Mouse (Mus musculus): ENCODE measurements around the gene Edar. TPM values are rescaled to one million over a fixed set of nuclear protein-coding genes. Genes with fewer than 3 reads are reported as not detected.

The Edar gene
- total and polyA plus RNA-seq, 2 experiments: under 0.01 to 0.05 TPM

GRCm38 (mm10) chr10:58652418-58653394, 22.7 kb downstream of the Edar start:
- H3K27ac ChIP-seq (replicated peaks; ENCODE audit: insufficient read depth, low read depth, low read length): no peak overlapping the region
- WGBS: 27% methylated on average over 10 of the region's 10 CpGs
- no peak overlapping the region for H3K9ac ChIP-seq (ENCODE audit: low read depth, low read length)
- no peaks in the 10 kb centered on the region for H3K79me2 ChIP-seq (ENCODE audit: control insufficient read depth, insufficient read depth, low read length)
- H3K4me1 ChIP-seq (ENCODE audit: control insufficient read depth, insufficient read depth, low read length): no peaks in the 10 kb centered on the region
- no peak for DNase-seq (ENCODE audit: extremely low read depth, low read depth, low spot score)
- H3K27me3 ChIP-seq (ENCODE audit: control insufficient read depth, insufficient read depth, low read length): no peaks in the 10 kb centered on the region; the same call in 1 of the 2 replicates
- no peaks in the 10 kb centered on the region for H3K36me3 ChIP-seq (ENCODE audit: control insufficient read depth, insufficient read depth, low read length)
- H3K4me3 ChIP-seq (ENCODE audit: insufficient read depth, low read depth, low read length): no peak overlapping the region
- no peak for TF ChIP-seq POLR2A (IDR thresholded peaks at IDR 0.05; ENCODE audit: extremely low read depth, insufficient read depth, low read length)
- TF ChIP-seq CTCF (IDR thresholded peaks at IDR 0.05; ENCODE audit: low read depth, low read length): no peak

GRCm38 (mm10) chr10:58652045-58652417, 23.4 kb downstream of the Edar start:
- no peak for DNase-seq (ENCODE audit: extremely low read depth, low read depth, low spot score)
- TF ChIP-seq POLR2A (IDR thresholded peaks at IDR 0.05; ENCODE audit: extremely low read depth, insufficient read depth, low read length) (no peak), CTCF (IDR thresholded peaks at IDR 0.05; ENCODE audit: low read depth, low read length) (no peak)
- Histone ChIP-seq H3K27ac (replicated peaks; ENCODE audit: insufficient read depth, low read depth, low read length) (no peak overlapping the region), H3K4me3 (ENCODE audit: insufficient read depth, low read depth, low read length) (no peak overlapping the region), H3K79me2 (ENCODE audit: control insufficient read depth, insufficient read depth, low read length) (no peaks in the 10 kb centered on the region), H3K27me3 (ENCODE audit: control insufficient read depth, insufficient read depth, low read length) (no peaks in the 10 kb centered on the region; the same call in 1 of the 2 replicates), H3K9ac (ENCODE audit: low read depth, low read length) (no peak overlapping the region), H3K36me3 (ENCODE audit: control insufficient read depth, insufficient read depth, low read length) (no peaks in the 10 kb centered on the region), H3K4me1 (ENCODE audit: control insufficient read depth, insufficient read depth, low read length) (no peaks in the 10 kb centered on the region)
- 6% methylated on average over 9 of the region's 9 CpGs for WGBS

- 5% methylated on average over 22 of the region's 22 CpGs for WGBS
- H3K4me3 ChIP-seq (ENCODE audit: insufficient read depth, low read depth, low read length): no peak overlapping the region
- no peak for TF ChIP-seq CTCF (IDR thresholded peaks at IDR 0.05; ENCODE audit: low read depth, low read length)
- no peak for TF ChIP-seq POLR2A (IDR thresholded peaks at IDR 0.05; ENCODE audit: extremely low read depth, insufficient read depth, low read length)
- no peak overlapping the region for H3K27ac ChIP-seq (replicated peaks; ENCODE audit: insufficient read depth, low read depth, low read length)
- H3K4me1 ChIP-seq (ENCODE audit: control insufficient read depth, insufficient read depth, low read length): no peaks in the 10 kb centered on the region
- H3K36me3 ChIP-seq (ENCODE audit: control insufficient read depth, insufficient read depth, low read length): no peaks in the 10 kb centered on the region
- no peaks in the 10 kb centered on the region; the same call in 1 of the 2 replicates for H3K27me3 ChIP-seq (ENCODE audit: control insufficient read depth, insufficient read depth, low read length)
- no peak for DNase-seq (ENCODE audit: extremely low read depth, low read depth, low spot score)
- no peaks in the 10 kb centered on the region for H3K79me2 ChIP-seq (ENCODE audit: control insufficient read depth, insufficient read depth, low read length)
- H3K9ac ChIP-seq (ENCODE audit: low read depth, low read length): no peak overlapping the region
Observed at GRCm38 (mm10) chr10:58651270-58652042, 24.0 kb downstream of the Edar start.

GRCm38 (mm10) chr10:58648787-58649186, 26.7 kb downstream of the Edar start:
- no peak for DNase-seq (ENCODE audit: extremely low read depth, low read depth, low spot score)

GRCm38 (mm10) chr10:58644671-58645070, 30.8 kb downstream of the Edar start:
- no peaks in the 10 kb centered on the region for H3K36me3 ChIP-seq (ENCODE audit: control insufficient read depth, insufficient read depth, low read length)
- no peak for DNase-seq (ENCODE audit: extremely low read depth, low read depth, low spot score)
- H3K9ac ChIP-seq (ENCODE audit: low read depth, low read length): no peak overlapping the region
- no peak overlapping the region for H3K27ac ChIP-seq (replicated peaks; ENCODE audit: insufficient read depth, low read depth, low read length)
- H3K4me1 ChIP-seq (ENCODE audit: control insufficient read depth, insufficient read depth, low read length): no peaks in the 10 kb centered on the region
- no peaks in the 10 kb centered on the region for H3K27me3 ChIP-seq (ENCODE audit: control insufficient read depth, insufficient read depth, low read length)
- TF ChIP-seq POLR2A (IDR thresholded peaks at IDR 0.05; ENCODE audit: extremely low read depth, insufficient read depth, low read length) (no peak), CTCF (IDR thresholded peaks at IDR 0.05; ENCODE audit: low read depth, low read length) (no peak)
- H3K79me2 ChIP-seq (ENCODE audit: control insufficient read depth, insufficient read depth, low read length): no peaks in the 10 kb centered on the region
- H3K4me3 ChIP-seq (ENCODE audit: insufficient read depth, low read depth, low read length): no peak overlapping the region
- WGBS: 74% methylated on average over 5 of the region's 5 CpGs

More at GRCm38 (mm10) chr10:58648787-58649186, 26.7 kb downstream of the Edar start:
- no peak for TF ChIP-seq CTCF (IDR thresholded peaks at IDR 0.05; ENCODE audit: low read depth, low read length)
- no peak for TF ChIP-seq POLR2A (IDR thresholded peaks at IDR 0.05; ENCODE audit: extremely low read depth, insufficient read depth, low read length)
- no peak overlapping the region for H3K9ac ChIP-seq (ENCODE audit: low read depth, low read length)
- H3K27me3 ChIP-seq (ENCODE audit: control insufficient read depth, insufficient read depth, low read length): no peaks in the 10 kb centered on the region; the same call in 1 of the 2 replicates
- H3K4me3 ChIP-seq (ENCODE audit: insufficient read depth, low read depth, low read length): no peak overlapping the region
- no peaks in the 10 kb centered on the region for H3K4me1 ChIP-seq (ENCODE audit: control insufficient read depth, insufficient read depth, low read length)
- H3K79me2 ChIP-seq (ENCODE audit: control insufficient read depth, insufficient read depth, low read length): no peaks in the 10 kb centered on the region
- no peak overlapping the region for H3K27ac ChIP-seq (replicated peaks; ENCODE audit: insufficient read depth, low read depth, low read length)
- H3K36me3 ChIP-seq (ENCODE audit: control insufficient read depth, insufficient read depth, low read length): no peaks in the 10 kb centered on the region
- 68% methylated on average over 5 of the region's 5 CpGs for WGBS

All from liver, adult 2 months (tissue).